Mouse (Mus musculus) adrenal gland, adult 10 weeks (tissue): ENCODE measurements around the gene Egr4. TPM values are rescaled to one million over a fixed set of nuclear protein-coding genes. Genes with fewer than 3 reads are reported as not detected.

Experiments
- polyA plus RNA-seq: library from polyadenylated mRNA; stranded (reverse); fragments of 350-450 nt; fragmentation: Illumina TruSeq; extraction: RNeasy Lipid Tissue Mini Kit (QIAGEN cat#74804); gene quantifications from one replicate; pipeline ENCODE4 v1.2.3, GENCODE M21; 2014; ENCODE audit warnings: low read depth, low replicate concordance

Gene Egr4
- not detected for polyA plus RNA-seq

DNA sequence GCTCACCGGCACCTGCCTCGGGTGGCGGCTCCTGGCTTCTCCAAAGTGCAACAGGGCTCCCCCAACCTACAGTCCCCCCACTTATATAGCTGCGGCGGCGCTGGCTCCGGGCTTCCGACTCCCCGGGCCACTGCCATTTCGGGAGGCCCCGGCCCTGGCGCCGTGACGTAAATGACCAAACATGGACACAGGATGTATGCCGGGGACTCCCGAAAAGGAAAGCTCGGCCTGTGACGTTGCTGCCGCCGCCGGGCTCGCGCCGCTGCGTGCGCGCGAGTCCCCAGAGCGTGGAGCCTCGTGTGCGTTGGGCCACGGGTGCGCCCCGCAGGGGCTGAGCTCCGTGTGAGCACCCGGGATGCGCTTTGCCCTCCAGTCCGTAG lies at the start of gene Egr4:
TSS of gene Egr4 (minus strand) at position 59 of the 380 bp plus-strand sequence.

DNA sequence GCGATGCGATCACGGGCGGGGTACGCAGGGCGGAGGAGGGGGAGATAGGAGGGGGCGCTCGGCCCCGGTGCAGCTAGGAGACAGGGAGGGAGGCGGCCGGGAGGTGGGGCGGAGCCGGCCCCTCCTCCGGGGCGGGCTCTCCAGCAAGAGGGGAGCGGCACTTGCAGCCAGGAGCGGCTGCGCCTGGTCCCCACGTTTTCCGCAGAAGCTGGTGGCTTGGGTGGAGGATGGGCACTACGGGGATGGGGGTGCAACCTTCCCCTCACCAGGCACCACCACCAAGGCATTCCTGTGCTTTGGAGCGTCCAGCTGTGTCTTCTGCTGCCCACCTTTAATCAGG lies 10.5 kb downstream of the Egr4 start, which contains the start of gene Fbxo41:
TSS of gene Fbxo41 (minus strand) at position 84 of the 340 bp plus-strand sequence.

Other genes with a start within 250 kb of the Egr4 start
- 3.2 TPM for gene Sfxn5, start 180.2 kb downstream of the Egr4 start, polyA plus RNA-seq
- 4.0 TPM for gene Rab11fip5, start 139.0 kb downstream of the Egr4 start, polyA plus RNA-seq
- not detected for gene Noto, start 89.7 kb downstream of the Egr4 start, polyA plus RNA-seq
- 4.1 TPM for gene Smyd5, start 81.6 kb downstream of the Egr4 start, polyA plus RNA-seq
- gene Cct7, start 62.1 kb downstream of the Egr4 start, polyA plus RNA-seq, result 127 TPM
- gene Pradc1, start 61.6 kb downstream of the Egr4 start, polyA plus RNA-seq, result 3.1 TPM
- gene Fbxo41, start 10.6 kb downstream of the Egr4 start, polyA plus RNA-seq, result not detected
- gene Alms1, start 73.9 kb upstream of the Egr4 start, polyA plus RNA-seq, result 11.3 TPM
- gene Nat8f7, start 199.6 kb upstream of the Egr4 start, polyA plus RNA-seq, result 0.35 TPM